Mouse (Mus musculus): ENCODE data around the gene Btk. TPM values are rescaled to one million over a fixed set of nuclear protein-coding genes. Genes with fewer than 3 reads are reported as not detected.

The Btk gene
- polyA plus RNA-seq, 1 experiment from 2014 or later = 1.3 TPM

GRCm38 (mm10) chrX:134533346-134533745 lies 50.0 kb downstream of the Btk start:
- Histone ChIP-seq H3K9me3 (replicated peaks) (no peaks in the 10 kb centered on the region), H3K4me3 (no peak overlapping the region), H3K4me1 (replicated peaks) (no peaks in the 10 kb centered on the region), H3K4me2 (no peak overlapping the region), H3K27ac (ENCODE audit: poor library complexity, severe bottlenecking) (no peak overlapping the region), H3K9ac (no peak overlapping the region), H3K27me3 (replicated peaks) (no peaks in the 10 kb centered on the region), H3K36me3 (peaks cover 6% of the 10 kb centered on the region)
- no peak for ATAC-seq (ENCODE audit: insufficient number of reproducible peaks, low FRiP score)
- WGBS = 73% methylated on average over 2 of the region's 2 CpGs

- H3K27me3 ChIP-seq (replicated peaks) = no peaks in the 10 kb centered on the region
- H3K27ac ChIP-seq (ENCODE audit: poor library complexity, severe bottlenecking) = no peak overlapping the region
- 60% methylated on average over 4 of the region's 4 CpGs for WGBS
- H3K4me3 ChIP-seq = no peak overlapping the region
- no peaks in the 10 kb centered on the region for H3K9me3 ChIP-seq (replicated peaks)
- no peak for ATAC-seq (ENCODE audit: insufficient number of reproducible peaks, low FRiP score)
- H3K36me3 ChIP-seq = no peaks in the 10 kb centered on the region
- no peaks in the 10 kb centered on the region for H3K4me1 ChIP-seq (replicated peaks)
- H3K9ac ChIP-seq = no peak overlapping the region
- H3K4me2 ChIP-seq = no peak overlapping the region
These were observed 58.1 kb downstream of the Btk start for GRCm38 (mm10) chrX:134525260-134525659.

GRCm38 (mm10) chrX:134523772-134524171 lies 59.6 kb downstream of the Btk start:
- H3K4me2 ChIP-seq = no peak overlapping the region
- WGBS = 58% methylated on average over 4 of the region's 4 CpGs
- no peaks in the 10 kb centered on the region for H3K27me3 ChIP-seq (replicated peaks)
- no peaks in the 10 kb centered on the region for H3K4me1 ChIP-seq (replicated peaks)
- H3K27ac ChIP-seq (ENCODE audit: poor library complexity, severe bottlenecking) = no peak overlapping the region
- no peak overlapping the region for H3K4me3 ChIP-seq
- no peaks in the 10 kb centered on the region for H3K36me3 ChIP-seq
- no peak for ATAC-seq (ENCODE audit: insufficient number of reproducible peaks, low FRiP score)
- H3K9ac ChIP-seq = no peak overlapping the region
- no peaks in the 10 kb centered on the region for H3K9me3 ChIP-seq (replicated peaks)

DNA sequence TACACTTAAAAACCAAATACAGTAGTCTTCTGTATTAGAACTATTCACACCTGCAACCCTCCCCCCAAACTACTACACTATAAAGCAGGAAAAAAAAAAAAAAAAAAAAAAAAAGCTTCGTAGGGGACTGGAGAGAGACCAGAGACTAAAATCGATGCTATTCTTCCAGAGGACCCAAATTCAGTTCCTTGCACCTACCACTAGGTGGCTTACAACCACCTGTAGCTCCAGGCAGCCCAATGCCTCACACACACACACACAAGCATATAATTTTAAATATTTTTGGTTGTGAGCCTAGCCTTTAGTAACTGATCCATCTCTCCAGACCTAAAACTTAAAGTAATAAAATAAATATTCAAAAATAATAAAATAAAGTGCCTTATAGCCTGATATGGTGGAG lies 73.9 kb downstream of the Btk start:
- H3K9me3 ChIP-seq (replicated peaks) = no peaks in the 10 kb centered on the region
- no peaks in the 10 kb centered on the region for H3K27me3 ChIP-seq (replicated peaks)
- no peaks in the 10 kb centered on the region for H3K36me3 ChIP-seq
- no peaks in the 10 kb centered on the region for H3K4me1 ChIP-seq (replicated peaks)
- ATAC-seq (ENCODE audit: insufficient number of reproducible peaks, low FRiP score) = no peak
- no peak overlapping the region for H3K9ac ChIP-seq
- H3K4me2 ChIP-seq = no peak overlapping the region
- 44% methylated on average over 2 of the region's 2 CpGs for WGBS
- H3K27ac ChIP-seq (ENCODE audit: poor library complexity, severe bottlenecking) = no peak overlapping the region
- no peak overlapping the region for H3K4me3 ChIP-seq

GRCm38 (mm10) chrX:134507977-134508376 lies 75.4 kb downstream of the Btk start:
- ATAC-seq (ENCODE audit: insufficient number of reproducible peaks, low FRiP score) = no peak
- no peak overlapping the region for H3K9ac ChIP-seq
- no peaks in the 10 kb centered on the region for H3K36me3 ChIP-seq
- H3K4me1 ChIP-seq (replicated peaks) = no peaks in the 10 kb centered on the region
- no peak overlapping the region for H3K27ac ChIP-seq (ENCODE audit: poor library complexity, severe bottlenecking)
- no peak overlapping the region for H3K4me2 ChIP-seq
- H3K27me3 ChIP-seq (replicated peaks) = no peaks in the 10 kb centered on the region
- no peaks in the 10 kb centered on the region for H3K9me3 ChIP-seq (replicated peaks)
- H3K4me3 ChIP-seq = no peak overlapping the region
- WGBS = 70% methylated on average over 6 of the region's 6 CpGs

GRCm38 (mm10) chrX:134500651-134501050 lies 82.7 kb downstream of the Btk start:
- WGBS = 79% methylated on average over 8 of the region's 8 CpGs
- H3K4me2 ChIP-seq = no peak overlapping the region
- H3K9me3 ChIP-seq (replicated peaks) = no peaks in the 10 kb centered on the region
- no peaks in the 10 kb centered on the region for H3K36me3 ChIP-seq
- no peak overlapping the region for H3K4me3 ChIP-seq
- H3K9ac ChIP-seq = no peak overlapping the region
- H3K27ac ChIP-seq (ENCODE audit: poor library complexity, severe bottlenecking) = no peak overlapping the region
- no peak for ATAC-seq (ENCODE audit: insufficient number of reproducible peaks, low FRiP score)
- no peaks in the 10 kb centered on the region; the same call in 1 of the 2 replicates for H3K4me1 ChIP-seq (replicated peaks)
- H3K27me3 ChIP-seq (replicated peaks) = no peaks in the 10 kb centered on the region

Other genes starting within 250 kb of the Btk start
- gene Drp2, start 179.0 kb downstream of the Btk start, polyA plus RNA-seq (2016; fragmentation: Nextera tagmentation; extraction: Ambion mirVana) = 0.87 and 0.95 TPM in 2 replicates
- gene Taf7l, start 107.1 kb downstream of the Btk start, polyA plus RNA-seq (2016; fragmentation: Nextera tagmentation; extraction: Ambion mirVana) = not detected in 2 replicates
- 75.0 and 76.1 TPM in 2 replicates for gene Timm8a1, start 41.7 kb downstream of the Btk start, polyA plus RNA-seq (2016; fragmentation: Nextera tagmentation; extraction: Ambion mirVana)
- gene Rpl36a, start 2.1 kb upstream of the Btk start, polyA plus RNA-seq (2016; fragmentation: Nextera tagmentation; extraction: Ambion mirVana) = 287 and 289 TPM in 2 replicates
- gene Gla, start 17.6 kb upstream of the Btk start, polyA plus RNA-seq (2016; fragmentation: Nextera tagmentation; extraction: Ambion mirVana) = 3.8 and 4.9 TPM in 2 replicates
- 124 and 128 TPM in 2 replicates for gene Hnrnph2, start 17.6 kb upstream of the Btk start, polyA plus RNA-seq (2016; fragmentation: Nextera tagmentation; extraction: Ambion mirVana)
- 5.0 and 5.4 TPM in 2 replicates for gene Armcx4, start 102.9 kb upstream of the Btk start, polyA plus RNA-seq (2016; fragmentation: Nextera tagmentation; extraction: Ambion mirVana)
- 47.2 and 50.3 TPM in 2 replicates for gene Armcx1, start 134.4 kb upstream of the Btk start, polyA plus RNA-seq (2016; fragmentation: Nextera tagmentation; extraction: Ambion mirVana)
- 18.9 and 23.2 TPM in 2 replicates for gene Armcx6, start 167.8 kb upstream of the Btk start, polyA plus RNA-seq (2016; fragmentation: Nextera tagmentation; extraction: Ambion mirVana)
- 98.1 and 98.3 TPM in 2 replicates for gene Armcx3, start 173.0 kb upstream of the Btk start, polyA plus RNA-seq (2016; fragmentation: Nextera tagmentation; extraction: Ambion mirVana)
- 67.0 and 69.1 TPM in 2 replicates for gene Armcx2, start 225.7 kb upstream of the Btk start, polyA plus RNA-seq (2016; fragmentation: Nextera tagmentation; extraction: Ambion mirVana)

All from heart, embryonic 12.5 days (tissue).